Mouse (Mus musculus) kidney, adult 2 months (tissue): ENCODE measurements around the gene Nfic. TPM values are rescaled to one million over a fixed set of nuclear protein-coding genes. Genes with fewer than 3 reads are reported as not detected.

Experiments
- DNase-seq: peaks from one replicate; pipeline ENCODE4 v3.0.0; 2021
- H3K27ac ChIP-seq: fragments of 200-500 bp; 2 replicates; pipeline ENCODE4 v1.5.1; 2012; ENCODE audit warnings: low read depth, low read length, control low read depth, inconsistent platforms; ENCODE audit not compliant: insufficient read depth
- H3K27me3 ChIP-seq: fragments of 200-500 bp; replicated peaks from 2 replicates; pipeline ENCODE4 v1.6.1; 2012; ENCODE audit warnings: mild to moderate bottlenecking, moderate library complexity, low read length, inconsistent platforms; ENCODE audit not compliant: control insufficient read depth, insufficient read depth
- H3K36me3 ChIP-seq: fragments of 200-500 bp; 2 replicates; pipeline ENCODE4 v1.6.1; 2012; ENCODE audit warnings: mild to moderate bottlenecking, moderate library complexity, low read length, inconsistent platforms; ENCODE audit not compliant: control insufficient read depth, insufficient read depth
- H3K4me1 ChIP-seq: fragments of 200-500 bp; 2 replicates; pipeline ENCODE4 v1.6.1; 2011; ENCODE audit warnings: low read length; ENCODE audit not compliant: control insufficient read depth, insufficient read depth
- H3K4me3 ChIP-seq: fragments of 200-500 bp; 2 replicates; pipeline ENCODE4 v1.5.1; 2011; ENCODE audit warnings: mild to moderate bottlenecking, low read depth, low read length, control low read depth; ENCODE audit not compliant: insufficient read depth
- CTCF ChIP-seq: fragments of 200-500 bp; conservative IDR thresholded peaks from 2 replicates; pipeline ENCODE4 v1.5.1; 2011; ENCODE audit warnings: low read depth, mild to moderate bottlenecking, control low read depth, low read length, moderate library complexity, mixed read lengths; ENCODE audit not compliant: insufficient read depth, insufficient read length
- POLR2A ChIP-seq: fragments of 200-500 bp; IDR thresholded peaks from one replicate; pipeline ENCODE4 v1.6.1; 2011; ENCODE audit warnings: low read depth, low read length, control low read depth
- WGBS: fragments of 180-500 bp; shearing (Covaris S2); methylation state at CpG from one replicate; pipeline ENCODE4 v1.1.7; 2018; 5-methylcytosine and 5-hydroxymethylcytosine counted together
- polyA plus RNA-seq: library from polyadenylated mRNA; depleted of rRNA; stranded (reverse); fragments of >200 nt; gene quantifications from 2 replicates; pipeline ENCODE4 v1.2.3, GENCODE M21; 2012

Gene Nfic
- polyA plus RNA-seq, 1 experiment, result 82.5 TPM

GRCm38 (mm10) chr10:81485060-81485449, 29.6 kb upstream of the Nfic start:
- H3K27me3 ChIP-seq, result no peaks in the 10 kb centered on the region
- no peak for TF ChIP-seq CTCF
- no peak for TF ChIP-seq POLR2A
- no peaks in the 10 kb centered on the region; the same call in 1 of the 2 replicates for H3K36me3 ChIP-seq
- no peak overlapping the region for H3K4me3 ChIP-seq
- DNase-seq, result no peak
- no peaks in the 10 kb centered on the region for H3K4me1 ChIP-seq
- H3K27ac ChIP-seq, result no peak overlapping the region
- WGBS, result 11% methylated on average over 2 of the region's 2 CpGs

GRCm38 (mm10) chr10:81484441-81485059, 29.1 kb upstream of the Nfic start:
- H3K4me1 ChIP-seq, result no peaks in the 10 kb centered on the region
- no peaks in the 10 kb centered on the region for H3K27me3 ChIP-seq
- H3K36me3 ChIP-seq, result no peaks in the 10 kb centered on the region; the same call in 1 of the 2 replicates
- no peak for TF ChIP-seq POLR2A
- TF ChIP-seq CTCF, result no peak
- H3K4me3 ChIP-seq, result no peak overlapping the region
- H3K27ac ChIP-seq, result no peak overlapping the region
- WGBS, result 50% methylated on average over 6 of the region's 6 CpGs
- DNase-seq, result no peak

- WGBS, result 15% methylated on average over 9 of the region's 9 CpGs
- no peaks in the 10 kb centered on the region for H3K4me1 ChIP-seq
- H3K27me3 ChIP-seq, result no peaks in the 10 kb centered on the region
- no peak overlapping the region for H3K27ac ChIP-seq
- TF ChIP-seq POLR2A, result no peak
- TF ChIP-seq CTCF, result peak; percentile 51
- no peak overlapping the region for H3K4me3 ChIP-seq
- DNase-seq, result peak; percentile 33
- H3K36me3 ChIP-seq, result no peaks in the 10 kb centered on the region
Measured at GRCm38 (mm10) chr10:81483983-81484382, 28.5 kb upstream of the Nfic start.

- Histone ChIP-seq H3K27me3 (no peaks in the 10 kb centered on the region), H3K4me3 (peak within 1 kb of the TSS; percentile 55), H3K36me3 (no peaks in the 10 kb centered on the region), H3K27ac (no peak within 1 kb of the TSS), H3K4me1 (no peaks in the 10 kb centered on the region)
- WGBS, result under 1% methylated on average over 36 of the region's 36 CpGs
- peak; percentile 41 for DNase-seq
- TF ChIP-seq CTCF (peak; percentile 55), POLR2A (no peak)
Measured at GRCm38 (mm10) chr10:81482533-81482889, 27.1 kb upstream of the Nfic start, which contains the start of gene Celf5. Celf5 (minus strand) TSS chr10:81482709.

GRCm38 (mm10) chr10:81481605-81482532, 26.4 kb upstream of the Nfic start:
- no peaks in the 10 kb centered on the region for H3K36me3 ChIP-seq
- 3% methylated on average over 35 of the region's 35 CpGs for WGBS
- no peaks in the 10 kb centered on the region for H3K4me1 ChIP-seq
- peak overlapping the region; percentile 55 for H3K4me3 ChIP-seq
- H3K27ac ChIP-seq, result no peak overlapping the region
- TF ChIP-seq POLR2A (no peak), CTCF (no peak)
- H3K27me3 ChIP-seq, result no peaks in the 10 kb centered on the region
- DNase-seq, result no peak

DNA sequence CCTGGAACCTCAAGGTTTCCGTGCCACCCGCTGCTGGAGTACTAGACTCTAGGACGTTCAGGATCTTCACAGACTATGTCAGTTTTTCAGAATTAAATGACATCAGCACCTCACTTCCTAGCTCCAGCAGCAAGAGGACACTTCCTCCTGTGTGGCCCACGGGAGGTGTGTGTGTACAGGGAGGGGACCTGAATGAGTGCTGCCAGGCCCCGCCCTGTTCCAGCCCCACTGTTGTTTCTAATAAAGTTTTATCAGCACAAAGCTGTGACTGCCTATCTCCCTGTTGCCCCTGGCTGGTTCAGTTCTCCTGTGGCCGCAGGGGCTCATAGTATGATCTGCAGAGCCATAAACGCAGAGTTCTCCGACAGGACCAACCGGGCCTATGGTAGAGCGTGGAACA, 19.0 kb upstream of the Nfic start:
- no peaks in the 10 kb centered on the region for H3K36me3 ChIP-seq
- no peaks in the 10 kb centered on the region for H3K27me3 ChIP-seq
- H3K4me3 ChIP-seq, result no peak overlapping the region
- WGBS, result 78% methylated on average over 10 of the region's 10 CpGs
- no peaks in the 10 kb centered on the region for H3K4me1 ChIP-seq
- DNase-seq, result no peak
- TF ChIP-seq POLR2A (no peak), CTCF (no peak)
- no peak overlapping the region for H3K27ac ChIP-seq

DNA sequence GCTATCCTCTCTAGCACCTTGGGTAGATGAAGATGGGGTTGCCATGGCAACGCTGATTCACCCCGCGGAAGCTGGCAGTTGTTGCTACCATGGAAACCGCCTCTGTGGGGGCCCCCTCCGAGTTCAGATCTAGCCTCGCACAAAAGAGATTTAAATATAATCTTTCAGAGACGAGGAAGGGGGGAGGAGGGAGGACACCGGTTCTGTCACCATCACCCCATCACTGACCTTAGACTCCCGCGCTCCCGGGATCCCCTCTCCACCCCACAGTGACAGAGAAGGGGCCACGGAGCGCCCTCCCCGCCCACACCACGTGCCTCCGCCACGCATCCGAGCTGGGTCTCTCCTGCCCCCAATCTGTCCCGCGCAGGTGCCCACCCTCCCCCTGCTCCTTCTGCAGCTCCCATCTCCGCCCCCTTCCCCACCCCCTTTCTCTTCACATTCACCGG, 17.6 kb upstream of the Nfic start:
- Histone ChIP-seq H3K27me3 (no peaks in the 10 kb centered on the region), H3K36me3 (no peaks in the 10 kb centered on the region), H3K4me3 (no peak overlapping the region), H3K27ac (no peak overlapping the region), H3K4me1 (no peaks in the 10 kb centered on the region)
- WGBS, result under 1% methylated on average over 22 of the region's 22 CpGs
- no peak for DNase-seq
- TF ChIP-seq POLR2A (no peak), CTCF (no peak)
